Mouse (Mus musculus) intestine, embryonic 15.5 days (tissue): ENCODE results near the gene Fscn3. TPM values are rescaled to one million over a fixed set of nuclear protein-coding genes. Genes with fewer than 3 reads are reported as not detected.

ENCODE experiments used
- ATAC-seq: fragments of 200-750 bp; cut with Nextera tagmentation; 2 replicates; pipeline ENCODE4 v1.8.0; 2017; ENCODE audit warnings: moderate TSS enrichment, moderate library complexity
- H3K27ac ChIP-seq: fragments of 300-500 bp; sonication (generic); 2 replicates; pipeline ENCODE4 v1.5.1; 2015; ENCODE audit warnings: mild to moderate bottlenecking, inconsistent platforms
- H3K27me3 ChIP-seq: fragments of 300-500 bp; sonication (generic); replicated peaks from 2 replicates; pipeline ENCODE4 v1.6.1; 2015; ENCODE audit warnings: inconsistent platforms
- H3K36me3 ChIP-seq: fragments of 300-500 bp; sonication (generic); 2 replicates; pipeline ENCODE4 v1.6.1; 2015; ENCODE audit warnings: inconsistent platforms
- H3K4me1 ChIP-seq: fragments of 300-500 bp; sonication (generic); replicated peaks from 2 replicates; pipeline ENCODE4 v1.6.1; 2015; ENCODE audit warnings: inconsistent platforms
- H3K4me2 ChIP-seq: fragments of 300-500 bp; sonication (generic); replicated peaks from 2 replicates; pipeline ENCODE4 v1.6.1; 2015; ENCODE audit warnings: mild to moderate bottlenecking, inconsistent platforms
- H3K4me3 ChIP-seq: fragments of 300-500 bp; sonication (generic); replicated peaks from 2 replicates; pipeline ENCODE4 v1.5.1; 2015; ENCODE audit warnings: inconsistent platforms
- H3K9ac ChIP-seq: fragments of 300-500 bp; sonication (generic); 2 replicates; pipeline ENCODE4 v1.6.1; 2015; ENCODE audit warnings: inconsistent platforms
- H3K9me3 ChIP-seq: fragments of 300-500 bp; sonication (generic); 2 replicates; pipeline ENCODE4 v1.6.1; 2016; ENCODE audit warnings: inconsistent platforms
- WGBS: fragments of 180-500 bp; shearing (Covaris S2); methylation state at CpG from one replicate; pipeline ENCODE4 v1.1.7; 2015; 5-methylcytosine and 5-hydroxymethylcytosine counted together
- polyA plus RNA-seq: library from polyadenylated mRNA; unstranded; fragments of >200 nt; fragmentation: Nextera tagmentation; extraction: Ambion mirVana; gene quantifications from 2 replicates; pipeline ENCODE4 v1.2.1, GENCODE M21; 2015

The Fscn3 gene
- polyA plus RNA-seq, 1 experiment from 2014 or later = not detected

DNA sequence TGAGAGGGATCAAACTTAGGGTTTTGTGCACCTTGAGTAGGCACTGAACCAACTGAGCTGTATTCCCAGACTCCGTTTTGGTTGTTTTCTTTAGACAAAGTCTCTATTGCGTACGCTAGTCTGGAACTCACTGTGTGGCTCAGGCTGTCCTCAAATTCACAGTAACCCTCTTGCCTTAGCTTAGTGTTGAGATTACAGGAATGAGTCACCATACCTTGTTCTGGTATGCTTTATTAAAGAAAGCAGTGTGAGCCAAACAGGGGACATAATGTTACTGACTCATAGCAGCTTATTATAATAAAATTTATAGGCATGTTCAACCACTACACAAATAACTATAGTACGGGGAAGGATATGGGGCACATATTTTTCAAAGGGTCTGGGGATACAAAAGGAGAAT lies 46.6 kb downstream of the Fscn3 start:
- Histone ChIP-seq H3K27me3 (no peaks in the 10 kb centered on the region), H3K4me1 (no peaks in the 10 kb centered on the region), H3K9me3 (no peaks in the 10 kb centered on the region), H3K4me3 (no peak overlapping the region), H3K27ac (no peak overlapping the region), H3K36me3 (no peaks in the 10 kb centered on the region), H3K4me2 (no peak overlapping the region), H3K9ac (no peak overlapping the region)
- ATAC-seq = no peak
- 79% methylated on average over 4 of the region's 4 CpGs for WGBS

- Histone ChIP-seq H3K4me2 (no peak within 1 kb of the TSS), H3K27me3 (no peaks in the 10 kb centered on the region), H3K4me1 (no peaks in the 10 kb centered on the region), H3K4me3 (no peak within 1 kb of the TSS), H3K27ac (no peak within 1 kb of the TSS), H3K9ac (no peak within 1 kb of the TSS), H3K36me3 (no peaks in the 10 kb centered on the region), H3K9me3 (no peaks in the 10 kb centered on the region)
- no peak for ATAC-seq
- WGBS = 85% methylated on average over 5 of the region's 5 CpGs
These were observed 47.2 kb downstream of the Fscn3 start, which contains the start of gene Snd1 for GRCm38 (mm10) chr6:28474839-28475238. TSS of gene Snd1 (plus strand) at chr6:28475139.

DNA sequence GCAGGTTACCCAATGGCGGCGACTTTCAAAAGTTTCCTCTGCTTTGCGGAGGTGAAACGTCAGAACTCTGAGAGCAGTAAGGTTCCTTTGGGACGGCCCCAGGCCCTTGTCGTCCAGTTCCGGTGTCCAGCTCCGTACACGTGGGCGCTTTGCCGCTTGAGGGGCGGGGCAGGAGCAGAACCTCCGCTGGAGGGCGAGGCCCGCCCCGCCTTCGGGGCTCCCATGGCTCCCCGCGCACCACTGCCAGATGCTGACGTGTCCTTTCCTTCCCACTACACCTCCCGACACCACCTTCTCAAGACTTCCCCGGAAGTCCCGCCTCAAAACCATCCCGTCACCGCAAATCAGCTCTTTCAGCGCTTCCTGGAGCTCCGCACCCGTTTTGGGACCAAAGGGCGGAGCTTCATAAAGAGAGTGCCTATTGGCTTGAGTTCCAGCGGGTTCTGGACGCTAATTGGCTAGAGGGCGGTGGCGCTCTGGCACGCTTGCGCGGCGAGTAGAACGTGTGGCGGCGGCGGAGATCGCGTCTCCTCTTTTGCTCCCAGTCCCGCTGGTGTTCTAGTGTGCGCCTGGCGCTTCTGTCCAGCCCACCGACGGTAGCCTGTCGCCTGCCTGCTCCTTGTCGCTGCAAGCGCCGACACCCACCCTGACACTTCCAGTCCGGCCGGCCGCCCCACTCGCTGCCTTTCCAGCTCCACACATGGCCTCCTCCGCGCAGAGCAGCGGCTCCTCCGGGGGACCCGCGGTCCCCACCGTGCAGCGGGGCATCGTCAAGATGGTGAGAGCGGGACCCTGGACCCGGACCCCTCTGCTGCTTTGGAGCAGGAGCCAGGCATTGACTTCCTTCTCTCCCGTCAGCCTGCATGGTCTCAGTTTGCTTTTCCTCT lies 52.5 kb downstream of the Fscn3 start:
- peak; percentile 99 for ATAC-seq
- under 1% methylated on average over 68 of the region's 68 CpGs for WGBS
- peak overlapping the region; percentile 83 for H3K9ac ChIP-seq

GRCm38 (mm10) chr6:28480752-28481492 lies 53.3 kb downstream of the Fscn3 start:
- peak overlapping the region; percentile 64 for H3K4me2 ChIP-seq
- peak overlapping the region; percentile 87 for H3K27ac ChIP-seq
- H3K36me3 ChIP-seq = no peaks in the 10 kb centered on the region
- WGBS = 5% methylated on average over 21 of the region's 21 CpGs
- peak overlapping the region; percentile 99 for H3K4me3 ChIP-seq
- no peaks in the 10 kb centered on the region for H3K9me3 ChIP-seq
- ATAC-seq = no peak
- no peaks in the 10 kb centered on the region for H3K27me3 ChIP-seq
- peak overlapping the region; percentile 83 for H3K9ac ChIP-seq
- H3K4me1 ChIP-seq = peaks cover 24% of the 10 kb centered on the region

More for the DNA sequence above, 52.5 kb downstream of the Fscn3 start:
- Histone ChIP-seq H3K9me3 (no peaks in the 10 kb centered on the region), H3K4me3 (peak overlapping the region; percentile 99), H3K27me3 (no peaks in the 10 kb centered on the region), H3K36me3 (no peaks in the 10 kb centered on the region), H3K4me1 (peaks cover 24% of the 10 kb centered on the region), H3K27ac (peak overlapping the region; percentile 87), H3K4me2 (peak overlapping the region; percentile 64)

DNA sequence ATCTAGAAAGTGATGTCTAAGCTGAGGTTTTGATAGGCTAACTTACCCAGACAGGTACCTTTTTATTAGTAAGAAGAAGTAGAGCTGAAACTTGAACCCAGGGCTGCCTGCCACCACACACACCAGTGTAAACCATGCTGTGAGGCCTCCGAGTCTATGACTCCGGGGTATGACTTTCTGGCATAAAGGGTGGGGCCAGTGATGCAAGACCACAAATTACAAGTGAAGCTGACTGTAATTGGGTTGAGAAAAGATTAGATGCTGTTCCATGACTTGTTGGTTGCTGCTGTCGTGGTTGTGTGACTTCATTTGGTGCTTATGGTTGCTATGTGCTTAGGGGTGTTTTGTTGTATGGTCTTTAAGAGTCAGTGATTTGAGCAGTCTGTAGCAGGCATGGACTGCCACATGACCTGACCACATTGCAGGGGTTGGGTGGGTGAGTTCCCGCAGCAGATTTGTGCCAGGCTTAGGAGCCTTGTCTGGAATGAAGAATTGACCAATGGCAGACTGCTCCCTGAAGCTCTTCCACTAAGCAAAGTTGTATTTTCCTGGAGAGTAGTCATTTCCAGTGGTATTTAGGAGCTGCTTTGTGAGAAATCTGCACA lies 55.2 kb downstream of the Fscn3 start:
- no peaks in the 10 kb centered on the region for H3K36me3 ChIP-seq
- H3K27ac ChIP-seq = no peak overlapping the region
- no peak for ATAC-seq
- no peak overlapping the region for H3K9ac ChIP-seq
- H3K4me2 ChIP-seq = peak overlapping the region; percentile 64
- peaks cover 30% of the 10 kb centered on the region for H3K4me1 ChIP-seq
- H3K27me3 ChIP-seq = no peaks in the 10 kb centered on the region
- WGBS = 60% methylated on average over 4 of the region's 4 CpGs
- H3K9me3 ChIP-seq = no peaks in the 10 kb centered on the region
- no peak overlapping the region for H3K4me3 ChIP-seq

DNA sequence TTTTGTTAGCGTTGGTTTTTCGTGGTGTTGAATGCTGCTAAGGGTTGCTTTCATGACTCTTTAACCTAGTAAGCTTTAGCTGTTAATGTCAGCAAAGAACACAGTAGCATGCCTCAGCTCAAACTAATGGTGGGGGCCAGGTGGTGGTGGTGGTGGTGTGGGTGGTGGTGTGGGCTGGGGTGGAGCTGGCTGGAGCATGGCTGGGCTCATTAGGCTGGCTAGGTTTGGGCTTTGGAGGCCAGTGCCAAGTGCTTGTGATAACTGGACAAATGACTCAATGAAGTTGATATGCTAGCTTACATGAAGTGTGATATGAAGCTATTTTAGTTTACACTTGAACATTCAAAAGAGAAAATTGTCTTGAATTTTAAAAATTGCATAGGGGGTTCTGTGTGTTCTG lies 58.4 kb downstream of the Fscn3 start:
- WGBS = 100% methylated on average over 2 of the region's 2 CpGs
- Histone ChIP-seq H3K27ac (no peak overlapping the region), H3K4me2 (no peak overlapping the region), H3K9ac (no peak overlapping the region), H3K4me1 (peaks cover 30% of the 10 kb centered on the region), H3K36me3 (no peaks in the 10 kb centered on the region), H3K9me3 (no peaks in the 10 kb centered on the region), H3K4me3 (no peak overlapping the region), H3K27me3 (no peaks in the 10 kb centered on the region)
- no peak for ATAC-seq

GRCm38 (mm10) chr6:28486471-28486870 lies 58.9 kb downstream of the Fscn3 start:
- Histone ChIP-seq H3K9ac (no peak overlapping the region), H3K4me2 (no peak overlapping the region), H3K27me3 (no peaks in the 10 kb centered on the region), H3K36me3 (no peaks in the 10 kb centered on the region), H3K4me3 (no peak overlapping the region), H3K27ac (no peak overlapping the region), H3K4me1 (peaks cover 29% of the 10 kb centered on the region), H3K9me3 (no peaks in the 10 kb centered on the region)
- 89% methylated on average over 2 of the region's 2 CpGs for WGBS
- ATAC-seq = no peak

GRCm38 (mm10) chr6:28486905-28487304 lies 59.3 kb downstream of the Fscn3 start:
- H3K4me1 ChIP-seq = peaks cover 25% of the 10 kb centered on the region
- WGBS = 76% methylated on average over 7 of the region's 7 CpGs
- no peaks in the 10 kb centered on the region for H3K36me3 ChIP-seq
- H3K4me2 ChIP-seq = no peak overlapping the region
- ATAC-seq = peak; percentile 23; the same call in 1 of the 2 replicates
- no peak overlapping the region for H3K27ac ChIP-seq
- H3K9me3 ChIP-seq = no peaks in the 10 kb centered on the region
- no peak overlapping the region for H3K4me3 ChIP-seq
- no peaks in the 10 kb centered on the region for H3K27me3 ChIP-seq
- H3K9ac ChIP-seq = no peak overlapping the region

Other genes with a start within 250 kb of the Fscn3 start
- 25.9 and 28.2 TPM in 2 replicates for gene Zfp800, start 29.8 kb upstream of the Fscn3 start, polyA plus RNA-seq
- gene Arf5, start 4.2 kb upstream of the Fscn3 start, polyA plus RNA-seq = 267 and 282 TPM in 2 replicates
- 8.5 and 8.7 TPM in 2 replicates for gene Gcc1, start 601 bp downstream of the Fscn3 start, polyA plus RNA-seq
- gene Pax4, start 21.6 kb downstream of the Fscn3 start, polyA plus RNA-seq = 2.2 and 2.9 TPM in 2 replicates
- gene Snd1, start 47.4 kb downstream of the Fscn3 start, polyA plus RNA-seq = 128 and 138 TPM in 2 replicates